Mouse (Mus musculus) stomach, embryonic 16.5 days (tissue): Measurements from ENCODE around the gene Dbt. TPM values are rescaled to one million over a fixed set of nuclear protein-coding genes. Genes with fewer than 3 reads are reported as not detected.

Experiments used
- ATAC-seq: fragments of 200-750 bp; cut with Nextera tagmentation; 2 replicates; pipeline ENCODE4 v1.8.0; 2017; ENCODE audit warnings: moderate number of reproducible peaks, moderate TSS enrichment; ENCODE audit not compliant: insufficient read depth, low FRiP score
- H3K27ac ChIP-seq: fragments of 300-500 bp; sonication (generic); 2 replicates; pipeline ENCODE4 v1.5.1; 2014; ENCODE audit warnings: low read length
- H3K27me3 ChIP-seq: fragments of 300-500 bp; sonication (generic); 2 replicates; pipeline ENCODE4 v1.6.1; 2014; ENCODE audit warnings: low read length, control low read depth, mixed read lengths; ENCODE audit not compliant: control insufficient read depth, insufficient read depth
- H3K36me3 ChIP-seq: fragments of 300-500 bp; sonication (generic); 2 replicates; pipeline ENCODE4 v1.6.1; 2014; ENCODE audit warnings: low read length; ENCODE audit not compliant: control insufficient read depth, insufficient read depth
- H3K4me1 ChIP-seq: fragments of 300-500 bp; sonication (generic); 2 replicates; pipeline ENCODE4 v1.6.1; 2014; ENCODE audit warnings: low read length, control low read depth, mixed read lengths; ENCODE audit not compliant: control insufficient read depth, insufficient read depth
- H3K4me2 ChIP-seq: fragments of 300-500 bp; sonication (generic); 2 replicates; pipeline ENCODE4 v1.6.1; 2014; ENCODE audit warnings: low read depth, low read length, mixed read lengths
- H3K4me3 ChIP-seq: fragments of 300-500 bp; sonication (generic); replicated peaks from 2 replicates; pipeline ENCODE4 v1.5.1; 2014; ENCODE audit warnings: mild to moderate bottlenecking, low read length
- H3K9ac ChIP-seq: fragments of 300-500 bp; sonication (generic); 2 replicates; pipeline ENCODE4 v1.6.1; 2014; ENCODE audit warnings: low read length
- H3K9me3 ChIP-seq: fragments of 300-500 bp; sonication (generic); replicated peaks from 2 replicates; pipeline ENCODE4 v1.6.1; 2016; ENCODE audit warnings: low read length, control low read depth; ENCODE audit not compliant: control insufficient read depth
- WGBS: fragments of 180-500 bp; shearing (Covaris S2); extraction: QIAGEN DNeasy Blood & Tissue Kit; methylation state at CpG from one replicate; pipeline ENCODE4 v1.1.7; 2014; 5-methylcytosine and 5-hydroxymethylcytosine counted together
- polyA plus RNA-seq: library from polyadenylated mRNA; unstranded; fragments of >200 nt; fragmentation: Nextera tagmentation; extraction: Ambion mirVana; gene quantifications from 2 replicates; pipeline ENCODE4 v1.2.1, GENCODE M21; 2015

The Dbt gene
- polyA plus RNA-seq, 1 experiment from 2014 or later, result 24.2 TPM

DNA sequence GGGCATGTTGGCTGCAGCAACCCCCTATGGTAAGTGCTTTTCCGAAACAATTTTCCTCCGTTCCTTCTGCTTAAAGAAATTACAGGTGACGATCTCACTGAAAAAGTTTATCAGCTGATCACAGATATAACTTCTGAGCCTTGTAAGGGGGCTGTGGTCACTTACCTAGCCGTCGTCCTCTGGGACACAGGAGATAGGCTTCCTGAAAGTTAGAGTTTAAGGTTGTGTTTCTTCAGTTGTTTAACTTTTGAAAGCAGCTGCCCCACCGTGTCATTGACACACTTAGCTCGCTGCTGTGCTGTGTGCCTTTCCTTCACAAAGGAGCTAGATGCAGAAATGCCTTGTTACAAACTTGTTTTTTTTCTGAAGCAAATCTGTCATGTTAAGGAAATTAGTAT lies 50.2 kb downstream of the Dbt start:
- peak overlapping the region; percentile 20 for H3K4me3 ChIP-seq
- H3K9ac ChIP-seq, result 0 out of 2 replicates have a peak overlapping the region, but pooled peaks have one; percentile 4
- ATAC-seq, result no peak
- 56% methylated on average over 7 of the region's 7 CpGs for WGBS
- H3K27me3 ChIP-seq, result no peaks in the 10 kb centered on the region
- peak overlapping the region; percentile 42 for H3K4me2 ChIP-seq
- H3K36me3 ChIP-seq, result no peaks in the 10 kb centered on the region
- no peaks in the 10 kb centered on the region for H3K4me1 ChIP-seq
- peak overlapping the region; percentile 60 for H3K27ac ChIP-seq
- H3K9me3 ChIP-seq, result peaks cover 3% of the 10 kb centered on the region; the same call in 1 of the 2 replicates

- H3K9ac ChIP-seq, result no peak overlapping the region
- H3K4me1 ChIP-seq, result no peaks in the 10 kb centered on the region
- H3K36me3 ChIP-seq, result no peaks in the 10 kb centered on the region
- H3K4me3 ChIP-seq, result no peak overlapping the region
- no peak for ATAC-seq
- peaks cover 3% of the 10 kb centered on the region; the same call in 1 of the 2 replicates for H3K9me3 ChIP-seq
- H3K27ac ChIP-seq, result no peak overlapping the region
- no peak overlapping the region for H3K4me2 ChIP-seq
- no peaks in the 10 kb centered on the region for H3K27me3 ChIP-seq
- 77% methylated on average over 2 of the region's 2 CpGs for WGBS
Measured at GRCm38 (mm10) chr3:116570628-116571027, 57.8 kb downstream of the Dbt start.

GRCm38 (mm10) chr3:116577286-116577685 lies 64.4 kb downstream of the Dbt start:
- no peaks in the 10 kb centered on the region for H3K9me3 ChIP-seq
- H3K27ac ChIP-seq, result no peak overlapping the region
- no peaks in the 10 kb centered on the region for H3K4me1 ChIP-seq
- no peak overlapping the region for H3K4me2 ChIP-seq
- WGBS, result 43% methylated on average over 3 of the region's 3 CpGs
- H3K27me3 ChIP-seq, result no peaks in the 10 kb centered on the region
- no peak overlapping the region for H3K4me3 ChIP-seq
- no peak overlapping the region for H3K9ac ChIP-seq
- 0 out of 2 replicates have a peak, but pooled peaks cover 4% of the 10 kb centered on the region for H3K36me3 ChIP-seq
- ATAC-seq, result peak; percentile 60; the same call in 1 of the 2 replicates

- 96% methylated on average over 9 of the region's 9 CpGs for WGBS
- no peaks in the 10 kb centered on the region for H3K27me3 ChIP-seq
- no peak overlapping the region for H3K4me3 ChIP-seq
- no peaks in the 10 kb centered on the region for H3K9me3 ChIP-seq
- no peak overlapping the region for H3K27ac ChIP-seq
- H3K9ac ChIP-seq, result no peak overlapping the region
- no peak overlapping the region for H3K4me2 ChIP-seq
- H3K4me1 ChIP-seq, result no peaks in the 10 kb centered on the region
- peaks cover 18% of the 10 kb centered on the region for H3K36me3 ChIP-seq
- no peak for ATAC-seq
Measured at GRCm38 (mm10) chr3:116582201-116582600, 69.3 kb downstream of the Dbt start.

GRCm38 (mm10) chr3:116594076-116594727 lies 81.3 kb downstream of the Dbt start:
- Histone ChIP-seq H3K27me3 (no peaks in the 10 kb centered on the region), H3K4me2 (peak overlapping the region; percentile 43), H3K9me3 (no peaks in the 10 kb centered on the region), H3K36me3 (peaks cover 11% of the 10 kb centered on the region), H3K4me1 (peaks cover 7% of the 10 kb centered on the region; the same call in 1 of the 2 replicates), H3K27ac (peak overlapping the region; percentile 83), H3K4me3 (peak overlapping the region; percentile 72), H3K9ac (peak overlapping the region; percentile 88)
- ATAC-seq, result peak; percentile 65
- WGBS, result 2% methylated on average over 22 of the region's 22 CpGs

DNA sequence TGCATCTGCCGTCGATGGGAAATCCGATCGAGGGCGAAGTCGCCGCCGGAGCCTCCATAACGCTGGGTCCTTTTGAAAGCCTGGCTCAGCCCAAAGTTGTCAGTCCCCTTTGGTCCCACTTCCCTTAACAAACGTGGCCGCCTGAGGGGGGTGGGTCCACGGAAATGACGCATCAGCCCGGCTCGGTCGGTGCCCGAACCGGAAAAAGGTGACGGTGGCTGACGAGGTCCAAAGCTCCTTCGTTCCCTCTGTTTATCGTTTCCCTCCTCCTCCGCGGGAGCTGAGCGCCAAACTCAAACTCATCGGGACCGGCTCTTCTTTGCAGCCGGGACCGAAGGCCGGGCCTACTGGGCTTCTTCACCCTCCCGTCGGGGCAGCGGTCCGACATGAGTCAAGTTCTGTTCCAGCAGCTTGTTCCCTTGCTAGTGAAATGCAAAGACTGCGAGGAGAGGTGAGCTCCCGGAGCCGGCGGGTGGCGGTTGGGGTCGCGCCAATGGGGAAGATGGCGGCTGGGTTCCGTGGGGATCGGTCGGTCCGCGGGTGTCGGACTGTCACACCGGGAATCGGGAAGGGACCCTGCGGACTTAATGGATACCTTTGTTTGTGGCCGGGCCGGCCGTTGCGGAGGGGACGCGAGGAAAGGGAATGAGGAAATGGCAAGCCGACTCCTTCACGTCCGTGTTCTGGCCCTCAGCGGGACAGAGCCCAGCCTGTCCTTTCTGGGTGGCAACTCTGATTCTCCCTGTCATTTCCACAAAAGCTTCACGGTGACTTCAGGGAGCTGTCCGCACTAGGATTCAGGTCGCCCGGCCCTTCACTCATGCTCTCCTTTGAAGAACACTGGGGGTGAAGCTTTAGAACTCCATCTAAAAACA lies 82.1 kb downstream of the Dbt start, which contains the start of gene Sass6:
Gene Sass6, plus strand, starts transcription at position 255 of the 875 bp plus-strand sequence.
- peak within 1 kb of the TSS; percentile 68 for H3K4me2 ChIP-seq
- no peaks in the 10 kb centered on the region for H3K27me3 ChIP-seq
- peak; percentile 98 for ATAC-seq
- 0% methylated on average over 65 of the region's 65 CpGs for WGBS
- H3K9ac ChIP-seq, result peak within 1 kb of the TSS; percentile 88
- peaks cover 7% of the 10 kb centered on the region; the same call in 1 of the 2 replicates for H3K4me1 ChIP-seq
- H3K9me3 ChIP-seq, result no peaks in the 10 kb centered on the region
- peaks cover 11% of the 10 kb centered on the region for H3K36me3 ChIP-seq
- H3K4me3 ChIP-seq, result peak within 1 kb of the TSS; percentile 72
- H3K27ac ChIP-seq, result peak within 1 kb of the TSS; percentile 83

DNA sequence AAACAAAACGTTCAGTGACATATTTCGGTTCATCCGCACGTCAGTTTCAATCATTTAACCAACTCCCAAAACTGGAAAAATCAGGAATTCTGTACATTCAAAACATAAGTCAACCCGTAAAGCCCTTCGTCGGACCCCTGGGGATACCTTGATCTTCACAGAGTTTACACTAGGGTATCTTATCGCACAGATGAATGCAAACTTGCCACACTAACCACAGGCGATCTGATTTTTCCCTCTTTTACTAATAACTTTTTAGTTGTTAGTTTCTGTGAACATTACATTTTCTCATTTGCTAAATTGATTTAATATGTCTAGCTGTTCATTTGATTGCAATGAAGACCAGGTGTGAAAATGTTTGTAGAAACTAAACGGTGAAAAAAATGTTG lies 82.7 kb downstream of the Dbt start:
- Histone ChIP-seq H3K27me3 (no peaks in the 10 kb centered on the region), H3K9ac (peak overlapping the region; percentile 78), H3K4me3 (peak overlapping the region; percentile 72), H3K4me2 (peak overlapping the region; percentile 68), H3K27ac (no peak overlapping the region), H3K4me1 (peaks cover 7% of the 10 kb centered on the region; the same call in 1 of the 2 replicates), H3K36me3 (peaks cover 8% of the 10 kb centered on the region), H3K9me3 (no peaks in the 10 kb centered on the region)
- ATAC-seq, result no peak
- 5% methylated on average over 10 of the region's 10 CpGs for WGBS
